Mouse (Mus musculus) layer of hippocampus, postnatal 14 days (tissue): ENCODE data around the gene Arl15. TPM values are rescaled to one million over a fixed set of nuclear protein-coding genes. Genes with fewer than 3 reads are reported as not detected.

Source experiments
- DNase-seq, 2 experiments: peaks; one replicate each; pipeline ENCODE4 v3.0.0; 2021 to 2022; ENCODE audit warnings: low spot score in 2 of 2, mixed read lengths in 1 of 2
- total RNA-seq, 2 experiments: library from RNA; stranded (reverse); gene quantifications; 2 replicates each; pipeline ENCODE4 v1.2.3; 2021

The Arl15 gene
- total RNA-seq, 2 experiments from 2014 or later: 49.2 to 52.8 TPM

- DNase-seq: no peak
These were observed 117.7 kb downstream of the Arl15 start for GRCm38 (mm10) chr13:113911986-113912519.

DNA sequence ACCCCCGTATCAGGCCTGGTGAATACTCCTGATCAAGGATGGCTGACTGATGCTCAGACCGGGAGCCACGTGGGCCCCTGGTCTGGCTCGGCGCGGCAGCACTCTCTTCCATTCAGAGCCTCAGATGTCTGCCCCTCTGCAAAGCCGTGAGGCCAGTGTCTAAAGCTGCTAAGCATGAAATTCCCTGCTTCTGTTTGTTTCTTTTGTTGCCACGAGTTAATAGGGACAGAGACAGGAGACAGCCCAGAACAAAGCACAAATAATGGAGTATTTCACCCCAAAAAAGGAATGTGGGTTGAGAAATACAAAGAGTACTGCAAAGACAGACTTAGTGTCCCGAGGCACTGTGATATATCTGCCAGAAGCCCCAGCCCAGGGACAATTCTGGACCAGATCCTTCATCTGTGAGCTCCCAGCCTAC, 120.3 kb downstream of the Arl15 start:
- DNase-seq: no peak

- no peak for DNase-seq
These were observed 121.4 kb downstream of the Arl15 start for GRCm38 (mm10) chr13:113915700-113916099.

DNA sequence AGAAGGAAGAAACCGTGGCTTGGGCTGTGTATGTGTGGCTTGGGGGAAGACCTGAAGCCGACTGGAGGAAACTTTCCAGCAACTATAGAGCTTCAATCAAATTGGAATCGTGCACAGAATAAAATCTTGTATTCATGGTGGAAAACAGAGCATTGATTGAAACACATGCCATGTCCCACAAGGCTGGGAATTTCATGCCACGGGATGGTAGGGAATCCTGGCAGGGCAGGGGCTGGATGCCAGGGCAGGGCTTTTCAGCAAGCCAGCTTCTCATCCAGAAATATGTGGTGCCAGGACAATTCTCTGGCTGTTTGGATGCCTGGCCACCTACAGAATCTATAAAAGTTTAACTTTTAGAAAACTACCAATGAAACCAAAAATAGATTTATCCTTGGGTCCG, 122.5 kb downstream of the Arl15 start:
- no peak for DNase-seq

GRCm38 (mm10) chr13:113917376-113917775, 123.1 kb downstream of the Arl15 start:
- DNase-seq: no peak

DNA sequence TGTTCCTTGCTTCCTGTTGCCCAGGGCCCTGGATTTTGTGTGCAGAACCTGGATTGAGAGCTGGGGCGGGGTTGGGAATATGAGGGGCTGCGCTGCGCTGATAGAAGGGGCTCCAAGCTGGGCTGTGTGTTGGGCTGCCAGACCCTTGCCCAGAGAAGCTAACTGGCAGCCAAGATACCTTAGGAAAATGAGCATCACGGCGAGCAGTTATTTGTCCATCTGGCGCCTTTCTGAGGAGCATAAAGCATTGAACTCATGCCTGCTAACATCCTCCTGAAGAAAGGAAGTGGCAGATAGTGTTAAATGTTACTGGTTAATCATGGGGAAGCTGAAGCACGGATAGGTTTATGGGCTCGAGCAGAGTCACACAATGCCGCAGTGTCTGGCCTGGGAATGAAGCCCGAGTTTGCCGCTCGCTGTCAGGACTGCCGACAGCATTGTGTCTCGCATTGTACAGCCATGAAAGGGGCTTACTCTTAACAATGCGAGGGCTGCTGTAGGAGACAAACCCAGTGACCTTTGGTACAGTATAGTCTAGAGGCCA, 123.6 kb downstream of the Arl15 start:
- peak; percentile 32 to 34 for DNase-seq

DNA sequence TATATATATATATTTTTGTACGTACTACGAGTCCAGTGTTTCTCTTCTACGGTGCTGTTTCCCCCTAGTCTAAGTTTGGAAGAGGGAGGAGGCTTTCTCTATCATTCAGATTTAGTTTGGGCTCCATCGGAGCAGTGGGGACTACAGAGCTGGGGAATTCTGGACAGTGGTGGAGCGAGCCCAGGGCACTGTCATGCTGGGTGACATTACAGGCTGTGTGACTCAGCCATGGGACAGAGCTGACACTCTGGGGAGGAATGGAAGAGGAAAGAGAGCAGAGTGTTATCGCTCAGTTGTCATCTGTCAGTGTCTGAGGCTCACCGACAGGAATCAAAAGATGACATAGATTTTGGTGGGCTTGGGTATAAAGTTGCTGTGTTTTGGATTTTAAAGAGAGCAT, 124.4 kb downstream of the Arl15 start:
- DNase-seq: no peak

DNA sequence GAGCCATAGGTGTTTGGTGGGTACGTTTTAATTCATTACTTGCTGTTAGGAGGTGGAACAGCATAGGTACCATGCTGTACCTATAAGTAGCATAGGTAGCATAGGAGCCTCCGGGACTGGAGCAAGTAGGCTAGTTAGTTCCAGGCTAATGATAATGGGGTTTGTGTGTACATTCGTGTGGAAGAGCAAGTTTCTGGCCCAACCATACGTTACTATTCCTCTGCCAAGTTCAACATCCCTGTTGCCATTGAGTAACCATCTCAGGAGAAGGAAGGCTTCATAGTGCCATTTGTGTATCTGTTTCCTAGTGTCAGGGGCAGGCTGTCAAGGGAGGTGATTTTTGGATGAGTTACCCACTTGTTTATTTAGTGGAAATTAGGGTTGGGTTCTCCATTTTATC, 141.4 kb downstream of the Arl15 start:
- DNase-seq: no peak

DNA sequence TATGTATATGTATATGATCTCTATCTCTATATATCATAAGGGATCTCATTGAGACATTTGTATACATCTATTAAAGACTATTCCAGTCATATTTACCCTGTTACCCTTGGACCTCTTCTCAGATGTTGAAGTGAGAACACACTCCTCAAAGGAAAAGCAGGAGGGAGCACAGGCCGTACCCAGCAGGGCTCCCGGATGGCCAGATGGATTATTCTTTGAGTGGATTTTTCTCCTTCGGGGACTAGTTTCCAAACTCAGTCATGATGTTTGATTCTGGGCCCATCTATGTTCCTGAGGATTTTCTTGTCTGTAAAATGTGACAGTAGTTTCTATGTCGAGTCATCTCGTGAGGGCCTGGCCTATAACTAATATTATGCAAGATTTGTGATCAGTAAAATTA, 142.9 kb downstream of the Arl15 start:
- no peak for DNase-seq

- DNase-seq: no peak
These were observed 144.3 kb downstream of the Arl15 start for GRCm38 (mm10) chr13:113938561-113938960.

- DNase-seq: no peak
These were observed 144.8 kb downstream of the Arl15 start for GRCm38 (mm10) chr13:113939097-113939496.

DNA sequence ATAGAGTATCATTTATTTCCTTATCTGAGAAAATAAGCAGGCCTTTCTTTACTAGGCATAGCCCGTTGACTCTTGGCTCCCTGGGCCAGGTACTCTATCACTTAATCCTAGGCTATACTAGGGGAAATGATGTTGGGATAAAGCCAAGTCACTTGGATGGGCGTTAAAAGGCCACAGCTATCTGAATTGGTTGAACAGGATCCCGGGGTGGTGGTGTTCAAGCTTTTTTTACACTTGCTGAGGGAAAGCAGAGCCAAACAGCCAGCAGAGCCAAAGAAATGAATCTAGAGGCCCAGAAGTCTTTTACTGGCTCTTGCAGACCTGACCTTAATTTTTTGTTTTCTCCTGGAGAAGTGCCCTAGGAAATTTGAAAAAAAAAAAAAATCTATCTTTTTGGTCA, 145.4 kb downstream of the Arl15 start:
- DNase-seq: no peak

DNA sequence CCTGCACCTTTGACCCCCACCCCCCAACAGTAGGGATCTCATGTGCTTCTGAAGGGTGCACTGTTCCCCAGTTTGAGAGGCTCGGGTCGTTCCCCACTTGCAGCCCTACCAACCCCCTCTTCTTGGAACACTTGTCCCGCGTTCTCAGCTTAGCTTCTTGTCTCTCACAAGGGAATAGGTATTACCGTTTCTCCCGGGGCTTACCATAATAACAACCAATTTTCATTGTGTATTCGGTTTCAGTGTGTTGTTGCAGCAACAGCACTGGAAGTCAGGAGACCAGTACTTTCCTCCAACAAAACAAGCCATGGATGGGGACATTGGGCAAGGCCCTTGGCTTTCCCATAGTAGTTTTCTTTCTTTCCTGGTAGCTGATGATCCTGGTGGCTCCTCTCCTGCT, 145.8 kb downstream of the Arl15 start:
- no peak for DNase-seq

DNA sequence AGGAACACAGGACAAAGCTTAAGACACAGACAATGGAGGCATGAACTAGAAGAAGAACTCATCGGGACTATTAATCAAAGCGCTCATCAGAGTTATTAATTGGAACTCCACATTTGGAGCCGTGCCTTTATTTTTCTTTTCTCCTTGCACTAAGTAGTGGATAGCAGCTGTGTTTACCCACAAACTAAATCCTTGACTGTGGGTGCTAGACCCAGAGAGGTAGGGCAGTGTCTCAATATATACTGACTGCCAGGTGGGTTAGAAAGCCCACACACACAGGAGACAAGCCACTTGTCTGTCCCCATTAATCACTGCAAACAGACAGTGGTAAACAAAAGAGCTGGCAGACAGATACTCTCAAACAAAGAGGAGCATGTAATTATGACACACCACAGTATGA, 147.6 kb downstream of the Arl15 start:
- DNase-seq: no peak

DNA sequence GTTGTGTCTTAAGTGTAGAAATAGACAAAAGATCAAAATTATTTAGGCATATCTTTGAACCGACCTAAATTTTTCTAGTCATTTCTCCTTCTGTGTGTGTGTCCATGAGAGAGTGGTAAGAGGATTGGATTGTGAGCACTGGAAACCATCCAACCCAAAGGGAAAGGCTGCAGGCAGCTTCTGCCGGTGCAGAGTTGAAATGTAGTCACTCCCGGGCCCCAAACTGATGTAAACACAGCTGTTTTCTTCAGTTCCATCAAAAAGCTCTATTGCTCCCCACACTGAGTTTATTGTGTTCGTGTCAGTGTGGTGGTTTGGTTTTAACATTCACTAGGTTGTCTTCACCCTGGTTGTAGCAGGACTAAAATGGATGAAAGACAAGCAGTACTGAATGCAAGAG, 153.2 kb downstream of the Arl15 start:
- DNase-seq: no peak

DNA sequence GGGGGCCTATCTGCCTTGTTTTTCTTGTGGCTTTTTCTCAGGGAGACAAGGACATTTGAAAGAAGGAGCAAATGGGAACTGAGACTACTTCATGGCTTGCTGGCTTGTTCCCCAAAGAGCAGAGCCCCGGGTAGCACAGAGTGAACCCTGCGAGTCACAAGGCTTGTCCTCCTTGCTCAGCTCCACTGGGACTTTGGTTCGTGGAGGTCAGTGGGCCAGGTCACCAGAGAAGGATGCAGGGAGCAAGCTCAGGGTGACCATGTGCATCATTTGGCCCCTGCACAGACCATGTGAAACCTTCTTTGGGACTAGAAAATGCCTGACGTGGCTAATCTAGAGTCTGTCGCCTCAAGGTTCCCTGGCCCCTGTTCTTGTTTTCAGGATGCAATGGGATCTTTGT, 155.4 kb downstream of the Arl15 start:
- DNase-seq: no peak

GRCm38 (mm10) chr13:113950131-113950530, 155.8 kb downstream of the Arl15 start:
- DNase-seq: no peak

DNA sequence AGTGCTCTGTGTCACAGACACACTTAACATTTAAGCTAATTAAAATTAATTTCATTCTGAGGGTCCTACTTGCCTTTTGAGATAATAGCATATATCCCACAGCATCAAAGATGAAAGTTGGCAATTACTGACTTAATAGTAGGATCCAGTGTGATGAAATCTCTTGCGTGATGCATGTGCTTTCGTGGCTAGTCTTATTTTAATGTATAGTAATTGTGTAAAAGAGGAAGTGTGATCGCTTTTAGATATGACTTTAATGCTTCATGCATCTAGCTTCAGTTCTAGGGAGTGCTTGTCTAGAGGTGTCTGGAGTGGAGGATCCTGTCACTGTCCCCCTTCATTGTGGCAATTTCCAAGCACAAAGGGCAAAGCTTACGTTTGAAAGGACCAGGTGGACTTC, 163.1 kb downstream of the Arl15 start:
- no peak for DNase-seq

DNA sequence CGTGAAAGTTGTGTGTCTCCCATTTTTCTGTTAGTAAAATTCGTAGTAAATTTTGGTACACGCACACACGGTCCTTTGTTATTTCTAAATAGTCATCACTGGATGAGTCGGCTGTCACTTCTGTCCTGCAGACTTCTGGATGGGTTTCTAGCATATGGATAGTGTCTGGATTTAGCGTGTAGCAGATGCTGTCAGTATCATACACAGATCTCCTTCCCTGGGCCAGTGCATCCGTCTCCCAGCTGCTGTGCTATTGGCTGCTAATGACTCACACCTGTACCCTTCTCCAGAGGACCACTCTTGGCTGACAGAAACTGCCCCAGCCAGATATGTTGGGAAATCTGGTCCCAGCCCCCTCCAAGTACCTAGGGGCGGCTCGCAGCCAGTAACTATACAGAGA, 170.6 kb downstream of the Arl15 start:
- no peak for DNase-seq

DNA sequence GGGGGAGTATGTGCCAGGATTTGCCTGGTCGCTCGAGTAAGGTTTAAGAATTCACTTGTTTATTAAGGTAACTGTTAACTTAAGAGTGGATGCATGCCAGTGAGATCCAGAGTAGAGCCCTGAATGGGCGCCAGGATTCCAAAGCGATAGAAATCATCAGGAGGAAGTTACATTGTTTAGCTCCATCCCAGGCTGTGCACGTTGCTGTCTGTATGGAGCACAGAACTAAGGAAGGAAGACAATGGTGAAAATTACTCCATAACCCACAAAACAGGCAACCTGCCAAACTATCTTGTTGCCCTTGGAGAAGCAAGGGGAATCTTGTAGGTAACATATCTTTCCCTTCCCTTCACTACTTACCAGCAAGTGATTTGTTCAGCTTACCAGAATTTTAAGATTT, 176.4 kb downstream of the Arl15 start:
- no peak for DNase-seq

DNA sequence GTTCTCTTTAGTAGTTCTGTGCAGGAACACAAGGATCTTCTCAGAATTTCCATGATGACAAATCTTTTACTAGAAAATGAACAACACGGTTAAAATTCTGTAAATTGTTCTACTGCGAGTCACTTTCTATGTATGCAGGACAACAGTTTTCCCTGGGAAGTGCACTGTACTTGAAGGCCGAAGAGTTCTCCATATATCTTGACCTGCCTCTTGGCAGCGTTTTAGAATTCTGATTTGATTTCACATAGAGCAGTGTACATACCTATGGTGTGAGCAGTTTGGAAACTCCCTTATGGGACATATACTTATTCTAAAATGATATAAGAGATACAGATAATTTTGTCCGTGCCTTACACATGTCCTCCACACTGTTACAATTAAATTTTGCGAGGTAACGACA, 178.1 kb downstream of the Arl15 start:
- DNase-seq: no peak

- DNase-seq: no peak
These were observed 180.6 kb downstream of the Arl15 start for GRCm38 (mm10) chr13:113974866-113975265.

GRCm38 (mm10) chr13:113975722-113976121, 181.4 kb downstream of the Arl15 start:
- DNase-seq: no peak

- no peak for DNase-seq
These were observed 182.6 kb downstream of the Arl15 start for GRCm38 (mm10) chr13:113976936-113977335.
